Mouse (Mus musculus): ENCODE data around the gene 1600014C23Rik.
A peak's percentile ranks its signal among the peaks of the same experiment; 100 is the strongest.

GRCm38 (mm10) chr17:45718323-45718722 is 15.3 kb downstream of the 1600014C23Rik start:
- no peak for TF ChIP-seq EP300 (IDR thresholded peaks at IDR 0.05; ENCODE audit: insufficient read depth, low read depth, low read length)
- peak; percentile 96 for TF ChIP-seq CTCF (IDR thresholded peaks at IDR 0.05; ENCODE audit: low read depth, low read length)

Data from ES-Bruce4 (cell line).